11 mouse cellular contexts compared by ENCODE assay signal in genomic region chr17:47409897-47410861, GRCm38 (mm10). TPM values are rescaled to one million over a fixed set of nuclear protein-coding genes. Genes with fewer than 3 reads are reported as not detected.
DNase-seq lines count a peak whose midpoint lies in the region; ATAC-seq lines count a peak whose summit lies in the region.
"Not testable (repeated sequence)": the region's sequence is repeated elsewhere in the genome, so short reads cannot be mapped to it uniquely, and the experiment has no call there.
"Had no signal": no experiment of that assay in that cellular context is flagged by ENCODE, and none has a peak within 500 bp of the region (broad histone marks: within the 10 kb centered on the region; RNA-seq: fewer than 3 reads in every experiment).

No protein-coding gene starts in this region.

- DNase-seq in brain, adult 2 months (ENCODE audit: low read depth, low spot score): peak; percentile 21
- DNase-seq in heart, adult 18-20 months: peak; percentile 8 to 57
- peak; percentile 6 to 16 for DNase-seq in layer of hippocampus, postnatal 14 days (ENCODE audit: low spot score in 2 of 2)
- DNase-seq in thymus, postnatal 36 days: peak; percentile 30 to 32

- WGBS in embryonic facial prominence, embryonic 12.5 days: 3% methylated on average over 74 of the region's 74 CpGs
- 3% methylated on average over 74 of the region's 74 CpGs for WGBS in hindbrain, embryonic 15.5 days
- 2% methylated on average over 71 of the region's 74 CpGs for WGBS in lung, embryonic 16.5 days
- WGBS in neural tube, embryonic 14.5 days: 4% methylated on average over 66 of the region's 74 CpGs

- peak overlapping the region; percentile 65 for H3K4me2 ChIP-seq in embryonic facial prominence, embryonic 12.5 days (replicated peaks)
- H3K4me2 ChIP-seq in hindbrain, embryonic 15.5 days: peak overlapping the region; percentile 68
- peak overlapping the region; percentile 64 for H3K4me2 ChIP-seq in lung, embryonic 16.5 days (ENCODE audit: low read depth, low read length)
- peak overlapping the region; percentile 46 for H3K4me2 ChIP-seq in neural tube, embryonic 14.5 days (ENCODE audit: low read depth, low read length)

- not testable (repeated sequence) for ATAC-seq in embryonic facial prominence, embryonic 12.5 days (ENCODE audit: insufficient number of reproducible peaks, insufficient read depth, low FRiP score, low TSS enrichment)
- ATAC-seq in hindbrain, embryonic 15.5 days (ENCODE audit: low FRiP score, low read depth): peak; percentile 66
- ATAC-seq in lung, embryonic 16.5 days (ENCODE audit: low read depth): peak; percentile 54; the same call in 1 of the 2 replicates
- ATAC-seq in neural tube, embryonic 14.5 days (ENCODE audit: low read depth): peak; percentile 44

- H3K9ac ChIP-seq in embryonic facial prominence, embryonic 12.5 days: peak overlapping the region; percentile 41; the same call in 1 of the 2 replicates
- peak overlapping the region; percentile 36; the same call in 1 of the 2 replicates for H3K9ac ChIP-seq in hindbrain, embryonic 15.5 days
- not testable (repeated sequence) for H3K9ac ChIP-seq in lung, embryonic 16.5 days (ENCODE audit: low read length)
- H3K9ac ChIP-seq in neural tube, embryonic 14.5 days (replicated peaks; ENCODE audit: low read depth, low read length): peak overlapping the region; percentile 28; the same call in 1 of the 2 replicates

- H3K4me3 ChIP-seq in embryonic facial prominence, embryonic 12.5 days: peak overlapping the region; percentile 39
- peak overlapping the region; percentile 41 for H3K4me3 ChIP-seq in hindbrain, embryonic 15.5 days
- H3K4me3 ChIP-seq in lung, embryonic 16.5 days (ENCODE audit: low read length): peak overlapping the region; percentile 41
- H3K4me3 ChIP-seq in neural tube, embryonic 14.5 days (ENCODE audit: low read depth, low read length): peak overlapping the region; percentile 28

- H3K36me3 ChIP-seq in embryonic facial prominence, embryonic 12.5 days; hindbrain, embryonic 15.5 days; lung, embryonic 16.5 days (ENCODE audit: control insufficient read depth, insufficient read depth, low read length); neural tube, embryonic 14.5 days (ENCODE audit: control insufficient read depth, insufficient read depth, low read length): not testable (repeated sequence)

- H3K27me3 ChIP-seq in embryonic facial prominence, embryonic 12.5 days: peaks cover 35% of the 10 kb centered on the region
- H3K27me3 ChIP-seq in hindbrain, embryonic 15.5 days: peaks cover 32% of the 10 kb centered on the region
- H3K27me3 ChIP-seq in lung, embryonic 16.5 days (ENCODE audit: control insufficient read depth, insufficient read depth, low read depth, low read length): peaks cover 23% of the 10 kb centered on the region
- H3K27me3 ChIP-seq in neural tube, embryonic 14.5 days (ENCODE audit: control insufficient read depth, insufficient read depth, low read length): peaks cover 12% of the 10 kb centered on the region

- H3K4me1 ChIP-seq in embryonic facial prominence, embryonic 12.5 days; hindbrain, embryonic 15.5 days (replicated peaks); lung, embryonic 16.5 days (replicated peaks; ENCODE audit: control insufficient read depth, insufficient read depth, low read length); neural tube, embryonic 14.5 days (ENCODE audit: control insufficient read depth, insufficient read depth, low read length): not testable (repeated sequence)

- not testable (repeated sequence) for H3K27ac ChIP-seq in embryonic facial prominence, embryonic 12.5 days; hindbrain, embryonic 15.5 days (replicated peaks); lung, embryonic 16.5 days (ENCODE audit: low read length); neural tube, embryonic 14.5 days (ENCODE audit: low read depth, low read length)

- H3K9me3 ChIP-seq in embryonic facial prominence, embryonic 12.5 days; hindbrain, embryonic 15.5 days; lung, embryonic 16.5 days (ENCODE audit: control insufficient read depth, low read length); neural tube, embryonic 14.5 days (ENCODE audit: control insufficient read depth, low read length): not testable (repeated sequence)

RNA-seq across cellular contexts. Expression of gene Guca1a, which starts 9.8 kb away (rescaled TPM):
- polyA plus RNA-seq in embryonic facial prominence, embryonic 12.5 days (2016; fragmentation: Nextera tagmentation; extraction: Ambion mirVana): 0.71 and 1.5 TPM in 2 replicates
- under 1 TPM in 1 of 2 experiments, not detected in 1; 0.42 TPM for total RNA-seq in heart, adult 18-20 months (2021)
- polyA plus RNA-seq in hindbrain, embryonic 15.5 days (2015; fragmentation: Nextera tagmentation; extraction: Ambion mirVana): 0.56 and 0.70 TPM in 2 replicates
- total RNA-seq in layer of hippocampus, postnatal 14 days (2021): under 1 TPM in 1 of 2 experiments, not detected in 1; 0.39 TPM
- polyA plus RNA-seq in lung, embryonic 16.5 days (2015; fragmentation: Nextera tagmentation; extraction: Ambion mirVana): 1.2 and 1.8 TPM in 2 replicates
- 0.80 and 0.95 TPM in 2 replicates for polyA plus RNA-seq in neural tube, embryonic 14.5 days (2014; fragmentation: Nextera tagmentation; extraction: Ambion mirVana)

RNA-seq across cellular contexts. Expression of gene Guca1b, which starts 25.0 kb away (rescaled TPM):
- 1.7 and 1.9 TPM in 2 replicates for polyA plus RNA-seq in embryonic facial prominence, embryonic 12.5 days (2016; fragmentation: Nextera tagmentation; extraction: Ambion mirVana)
- under 1 TPM in 1 of 2 experiments, not detected in 1; 0.23 TPM for total RNA-seq in heart, adult 18-20 months (2021)
- polyA plus RNA-seq in hindbrain, embryonic 15.5 days (2015; fragmentation: Nextera tagmentation; extraction: Ambion mirVana): 0.62 and 0.67 TPM in 2 replicates
- 1 to 10 TPM in 1 of 2 experiments, under 1 TPM in 1; 0.83 to 1.0 TPM for total RNA-seq in layer of hippocampus, postnatal 14 days (2021)
- polyA plus RNA-seq in lung, embryonic 16.5 days (2015; fragmentation: Nextera tagmentation; extraction: Ambion mirVana): 0.68 and 0.70 TPM in 2 replicates
- 0.43 and 0.44 TPM in 2 replicates for polyA plus RNA-seq in neural tube, embryonic 14.5 days (2014; fragmentation: Nextera tagmentation; extraction: Ambion mirVana)

RNA-seq across cellular contexts. Expression of gene AI661453, which starts 26.2 kb away (rescaled TPM):
- polyA plus RNA-seq in embryonic facial prominence, embryonic 12.5 days (2016; fragmentation: Nextera tagmentation; extraction: Ambion mirVana): 0.61 and 0.65 TPM in 2 replicates
- 1 to 10 TPM; 1.3 to 2.1 TPM for total RNA-seq in heart, adult 18-20 months (2021)
- 0.10 and 0.47 TPM in 2 replicates for polyA plus RNA-seq in hindbrain, embryonic 15.5 days (2015; fragmentation: Nextera tagmentation; extraction: Ambion mirVana)
- total RNA-seq in layer of hippocampus, postnatal 14 days (2021): under 1 TPM; 0.28 to 0.48 TPM
- 1.8 and 2.3 TPM in 2 replicates for polyA plus RNA-seq in lung, embryonic 16.5 days (2015; fragmentation: Nextera tagmentation; extraction: Ambion mirVana)
- 0.21 TPM in 1 of 2 replicates, not detected in the other for polyA plus RNA-seq in neural tube, embryonic 14.5 days (2014; fragmentation: Nextera tagmentation; extraction: Ambion mirVana)
- total RNA-seq: monocyte, adult 5-6 weeks had no signal

RNA-seq across cellular contexts. Expression of gene 1700001C19Rik, which starts 27.0 kb away (rescaled TPM):
- 0.25 and 0.41 TPM in 2 replicates for polyA plus RNA-seq in embryonic facial prominence, embryonic 12.5 days (2016; fragmentation: Nextera tagmentation; extraction: Ambion mirVana)
- not detected for total RNA-seq in heart, adult 18-20 months (2021)
- polyA plus RNA-seq in hindbrain, embryonic 15.5 days (2015; fragmentation: Nextera tagmentation; extraction: Ambion mirVana): 0.47 and 0.74 TPM in 2 replicates
- total RNA-seq in layer of hippocampus, postnatal 14 days (2021): not detected
- not detected in 2 replicates for polyA plus RNA-seq in lung, embryonic 16.5 days (2015; fragmentation: Nextera tagmentation; extraction: Ambion mirVana)
- polyA plus RNA-seq in neural tube, embryonic 14.5 days (2014; fragmentation: Nextera tagmentation; extraction: Ambion mirVana): 0.36 and 0.42 TPM in 2 replicates
- total RNA-seq: gastrocnemius, postnatal 25 days; layer of hippocampus, postnatal 25 days; monocyte, adult 5-6 weeks had no signal

RNA-seq across cellular contexts. Expression of gene Mrps10, which starts 41.5 kb away (rescaled TPM):
- polyA plus RNA-seq in embryonic facial prominence, embryonic 12.5 days (2016; fragmentation: Nextera tagmentation; extraction: Ambion mirVana): 72.7 and 75.7 TPM in 2 replicates
- 10 to 100 TPM; 24.5 to 25.1 TPM for total RNA-seq in heart, adult 18-20 months (2021)
- 66.4 and 70.3 TPM in 2 replicates for polyA plus RNA-seq in hindbrain, embryonic 15.5 days (2015; fragmentation: Nextera tagmentation; extraction: Ambion mirVana)
- total RNA-seq in layer of hippocampus, postnatal 14 days (2021): 10 to 100 TPM; 23.5 to 28.5 TPM
- polyA plus RNA-seq in lung, embryonic 16.5 days (2015; fragmentation: Nextera tagmentation; extraction: Ambion mirVana): 68.7 and 72.4 TPM in 2 replicates
- polyA plus RNA-seq in neural tube, embryonic 14.5 days (2014; fragmentation: Nextera tagmentation; extraction: Ambion mirVana): 66.7 and 77.6 TPM in 2 replicates
